Comparison of ENCODE assay signal across 8 mouse cellular contexts in genomic region chr7:4996003-4996895, GRCm38 (mm10). TPM values are rescaled to one million over a fixed set of nuclear protein-coding genes. Genes with fewer than 3 reads are reported as not detected.
DNase-seq lines count a peak whose midpoint lies in the region; ATAC-seq and TF ChIP-seq lines count a peak whose summit lies in the region.

Gene Zfp579, minus strand, starts transcription at chr7:4996158.

- CTCF ChIA-PET in Patski (lab: Charles Lee), result interaction anchor here (0.9 to 1.5 kb wide), 5 partner anchors 10 to 64 kb away, joined by 3 to 7 read pairs (median 4); partner anchors contain the start of gene Zfp580

- peak; percentile 61 for DNase-seq in Patski (ENCODE audit: low read depth, low spot score)
- DNase-seq in cerebellum, postnatal 10 days, result peak; percentile 99
- DNase-seq in frontal cortex, postnatal 36 days (ENCODE audit: low spot score in 2 of 2), result peak; percentile 90 to 94
- peak; percentile 90 for DNase-seq in hindbrain, embryonic 14.5 days (ENCODE audit: low spot score)
- peak; percentile 96 to 97 for DNase-seq in layer of hippocampus, postnatal 25 days (ENCODE audit: extremely low spot score in 1 of 2, low spot score in 1 of 2)
- peak; percentile 92 for DNase-seq in lung, postnatal 36 days
- peak; percentile 96 for DNase-seq in retina, postnatal 1 day
- peak; percentile 85 for DNase-seq in urinary bladder, adult 2 months (ENCODE audit: low spot score)

- in situ Hi-C loops in Patski (cut with MboI; ENCODE audit: low pct_unique_long_range_greater_than_20kb), result no loop called here

- peak within 1 kb of the TSS; percentile 93 for H3K9ac ChIP-seq in hindbrain, embryonic 14.5 days

- peak within 1 kb of the TSS; percentile 84 for H3K4me3 ChIP-seq in hindbrain, embryonic 14.5 days (replicated peaks; ENCODE audit: low read length)

- H3K9me3 ChIP-seq in hindbrain, embryonic 14.5 days (ENCODE audit: control insufficient read depth, low read length), result no peaks in the 10 kb centered on the region

- H3K4me1 ChIP-seq in hindbrain, embryonic 14.5 days (replicated peaks; ENCODE audit: control insufficient read depth, insufficient read depth, low read length), result peaks cover 31% of the 10 kb centered on the region

- no peaks in the 10 kb centered on the region for H3K27me3 ChIP-seq in Patski
- H3K27me3 ChIP-seq in hindbrain, embryonic 14.5 days (ENCODE audit: control insufficient read depth, insufficient read depth, low read length), result no peaks in the 10 kb centered on the region

- H3K27ac ChIP-seq in hindbrain, embryonic 14.5 days, result peak within 1 kb of the TSS; percentile 85

- ATAC-seq in Patski, result peak; percentile 53
- ATAC-seq in hindbrain, embryonic 14.5 days (ENCODE audit: low FRiP score), result peak; percentile 91

- peak within 1 kb of the TSS; percentile 83 for H3K4me2 ChIP-seq in hindbrain, embryonic 14.5 days (replicated peaks)

- H3K36me3 ChIP-seq in hindbrain, embryonic 14.5 days (replicated peaks; ENCODE audit: control insufficient read depth, insufficient read depth), result peaks cover 23% of the 10 kb centered on the region

- no peak for TF ChIP-seq CTCF in Patski (IDR thresholded peaks at IDR 0.05)

- POLR2A ChIA-PET in Patski (lab: Charles Lee), result interaction anchor here (0.6 to 1.5 kb wide), 5 partner anchors 19 to 202 kb away, joined by 3 to 5 read pairs (median 4); partner anchors contain the start of genes Fiz1, Gm44973 and Zfp580

- 3% methylated on average over 19 of the region's 26 CpGs for WGBS in hindbrain, embryonic 14.5 days

RNA-seq across cellular contexts. Expression of gene Zfp579, which starts in this region (rescaled TPM):
- 25.1 TPM for polyA plus RNA-seq in Patski (2021)
- polyA plus RNA-seq in hindbrain, embryonic 14.5 days (2014; fragmentation: Nextera tagmentation; extraction: Ambion mirVana), result 51.5 and 55.4 TPM in 2 replicates
- total RNA-seq in layer of hippocampus, postnatal 25 days (2021), result 10 to 100 TPM; 31.9 to 41.4 TPM
- 35.6 and 38.2 TPM in 2 replicates for polyA plus RNA-seq in urinary bladder, adult 2 months (2012; rRNA removed)

Comparison
In these comparisons a context has a peak if more than half of its experiments do, and no peak if none do; other contexts are left out.
1. Peak in every context shown above with its lines: DNase-seq, ATAC-seq, H3K4me3 ChIP-seq and H3K27ac ChIP-seq.